Mouse (Mus musculus): Measurements from ENCODE around the gene D930048N14Rik.

DNA sequence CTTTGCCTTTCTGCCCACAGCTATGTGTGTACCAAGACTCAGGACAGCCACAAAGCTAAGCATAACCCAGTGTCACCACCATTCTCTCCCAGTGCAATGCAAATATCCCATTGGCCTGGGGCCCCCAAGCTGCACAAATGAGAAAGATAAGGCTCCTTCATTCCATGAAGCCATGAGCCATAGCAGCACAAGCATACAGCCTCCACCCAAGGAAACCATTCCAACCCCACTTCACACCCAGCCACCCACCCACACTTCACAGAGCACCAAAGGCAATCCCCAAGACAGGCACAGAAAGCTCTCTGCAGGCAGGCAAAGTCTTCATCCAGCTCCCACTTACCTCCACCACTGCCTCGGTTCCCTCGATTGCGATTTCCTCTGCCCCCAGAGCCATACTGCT is 48.5 kb upstream of the D930048N14Rik start:
- TF ChIP-seq HCFC1 (IDR thresholded peaks at IDR 0.05; ENCODE audit: borderline replicate concordance, insufficient read depth, low read length) (no peak), ZNF384 (IDR thresholded peaks at IDR 0.05; ENCODE audit: low read depth, low read length) (no peak)
